Mouse (Mus musculus) forebrain, embryonic 11.5 days (tissue): Measurements from ENCODE around the gene Fbxo11. TPM values are rescaled to one million over a fixed set of nuclear protein-coding genes. Genes with fewer than 3 reads are reported as not detected.
A peak's percentile ranks its signal among the peaks of the same experiment; 100 is the strongest.
"Not testable (repeated sequence)": the region's sequence is repeated elsewhere in the genome, so short reads cannot be mapped to it uniquely, and the experiment has no call there.

Experiments
- ATAC-seq: fragments of 200-750 bp; cut with Nextera tagmentation; replicated peaks from 2 replicates; pipeline ENCODE4 v1.8.0; 2017; ENCODE audit warnings: moderate TSS enrichment; ENCODE audit not compliant: low FRiP score
- DNase-seq: peaks from one replicate; pipeline ENCODE4 v3.0.0-alpha.2; 2017; ENCODE audit warnings: low spot score
- H3K27ac ChIP-seq: fragments of 300-500 bp; sonication (generic); 2 replicates; pipeline ENCODE4 v1.5.1; 2014; ENCODE audit warnings: low read depth, low read length
- H3K27me3 ChIP-seq: fragments of 300-500 bp; sonication (generic); 2 replicates; pipeline ENCODE4 v1.6.1; 2014; ENCODE audit warnings: mild to moderate bottlenecking, low read length, mixed read lengths; ENCODE audit not compliant: control insufficient read depth, insufficient read depth
- H3K36me3 ChIP-seq: fragments of 300-500 bp; sonication (generic); 2 replicates; pipeline ENCODE4 v1.6.1; 2014; ENCODE audit warnings: mild to moderate bottlenecking, low read length, moderate library complexity, mixed read lengths; ENCODE audit not compliant: control insufficient read depth, insufficient read depth
- H3K4me1 ChIP-seq: fragments of 300-500 bp; sonication (generic); replicated peaks from 2 replicates; pipeline ENCODE4 v1.6.1; 2014; ENCODE audit warnings: low read length, mixed read lengths; ENCODE audit not compliant: control insufficient read depth, insufficient read depth
- H3K4me2 ChIP-seq: fragments of 300-500 bp; sonication (generic); 2 replicates; pipeline ENCODE4 v1.6.1; 2014; ENCODE audit warnings: low read depth, mild to moderate bottlenecking, low read length, moderate library complexity, mixed read lengths; ENCODE audit not compliant: severe bottlenecking
- H3K4me3 ChIP-seq: fragments of 300-500 bp; sonication (generic); 2 replicates; pipeline ENCODE4 v1.5.1; 2014; ENCODE audit warnings: low read depth, low read length
- H3K9ac ChIP-seq: fragments of 300-500 bp; sonication (generic); 2 replicates; pipeline ENCODE4 v1.6.1; 2014; ENCODE audit warnings: low read length
- H3K9me3 ChIP-seq: fragments of 300-500 bp; sonication (generic); 2 replicates; pipeline ENCODE4 v1.6.1; 2016; ENCODE audit warnings: low read length, mixed read lengths; ENCODE audit not compliant: control insufficient read depth
- WGBS: fragments of 180-500 bp; shearing (Covaris S2); extraction: QIAGEN DNeasy Blood & Tissue Kit; methylation state at CpG from one replicate; pipeline ENCODE4 v1.1.7; 2014; 5-methylcytosine and 5-hydroxymethylcytosine counted together
- polyA plus RNA-seq: library from polyadenylated mRNA; unstranded; fragments of >200 nt; fragmentation: Nextera tagmentation; extraction: Ambion mirVana; gene quantifications from 2 replicates; pipeline ENCODE4 v1.2.1, GENCODE M21; 2014

Gene Fbxo11
- polyA plus RNA-seq, 1 experiment from 2014 or later, result 40.0 TPM

- H3K4me3 ChIP-seq, H3K27ac ChIP-seq, ATAC-seq, H3K9ac ChIP-seq, DNase-seq, H3K36me3 ChIP-seq, H3K9me3 ChIP-seq, H3K27me3 ChIP-seq, H3K4me2 ChIP-seq, H3K4me1 ChIP-seq: not testable (repeated sequence)
- 82% methylated on average over 1 of the region's 1 CpGs for WGBS
Observed at GRCm38 (mm10) chr17:87979696-87980095, 85.4 kb downstream of the Fbxo11 start.

GRCm38 (mm10) chr17:87976927-87977326 lies 88.2 kb downstream of the Fbxo11 start:
- H3K4me3 ChIP-seq, ATAC-seq, H3K9ac ChIP-seq, H3K9me3 ChIP-seq, H3K36me3 ChIP-seq, H3K27ac ChIP-seq, H3K4me2 ChIP-seq, DNase-seq, H3K27me3 ChIP-seq, H3K4me1 ChIP-seq: not testable (repeated sequence)
- 84% methylated on average over 4 of the region's 4 CpGs for WGBS

- Histone ChIP-seq H3K4me1 (no peaks in the 10 kb centered on the region; the same call in 1 of the 2 replicates), H3K9ac (peak overlapping the region; percentile 95), H3K9me3 (no peaks in the 10 kb centered on the region), H3K27ac (no peak overlapping the region), H3K27me3 (no peaks in the 10 kb centered on the region), H3K4me3 (peak overlapping the region; percentile 95), H3K4me2 (peak overlapping the region; percentile 68), H3K36me3 (no peaks in the 10 kb centered on the region; the same call in 1 of the 2 replicates)
- DNase-seq (no peak), ATAC-seq (no peak)
- 78% methylated on average over 9 of the region's 9 CpGs for WGBS
Observed at GRCm38 (mm10) chr17:87976154-87976806, 88.8 kb downstream of the Fbxo11 start.

GRCm38 (mm10) chr17:87975229-87975853 lies 89.8 kb downstream of the Fbxo11 start:
- Histone ChIP-seq H3K4me2 (peak overlapping the region; percentile 68), H3K9ac (peak overlapping the region; percentile 95), H3K9me3 (no peaks in the 10 kb centered on the region), H3K27me3 (no peaks in the 10 kb centered on the region), H3K4me3 (peak overlapping the region; percentile 95), H3K4me1 (no peaks in the 10 kb centered on the region; the same call in 1 of the 2 replicates), H3K36me3 (no peaks in the 10 kb centered on the region), H3K27ac (peak overlapping the region; percentile 78)
- ATAC-seq (peak; percentile 62), DNase-seq (peak; percentile 81)
- 1% methylated on average over 56 of the region's 68 CpGs for WGBS

- Histone ChIP-seq H3K4me2 (peak within 1 kb of the TSS; percentile 68), H3K9me3 (no peaks in the 10 kb centered on the region), H3K36me3 (no peaks in the 10 kb centered on the region), H3K27me3 (no peaks in the 10 kb centered on the region), H3K27ac (peak within 1 kb of the TSS; percentile 78), H3K9ac (peak within 1 kb of the TSS; percentile 95), H3K4me3 (peak within 1 kb of the TSS; percentile 95), H3K4me1 (no peaks in the 10 kb centered on the region; the same call in 1 of the 2 replicates)
- DNase-seq (peak; percentile 97), ATAC-seq (peak; percentile 98)
- WGBS, result under 1% methylated on average over 55 of the region's 63 CpGs
Observed at GRCm38 (mm10) chr17:87974629-87975228, 90.4 kb downstream of the Fbxo11 start, which contains the start of gene Msh6. Gene Msh6 (plus strand): TSS chr17:87975062.

DNA sequence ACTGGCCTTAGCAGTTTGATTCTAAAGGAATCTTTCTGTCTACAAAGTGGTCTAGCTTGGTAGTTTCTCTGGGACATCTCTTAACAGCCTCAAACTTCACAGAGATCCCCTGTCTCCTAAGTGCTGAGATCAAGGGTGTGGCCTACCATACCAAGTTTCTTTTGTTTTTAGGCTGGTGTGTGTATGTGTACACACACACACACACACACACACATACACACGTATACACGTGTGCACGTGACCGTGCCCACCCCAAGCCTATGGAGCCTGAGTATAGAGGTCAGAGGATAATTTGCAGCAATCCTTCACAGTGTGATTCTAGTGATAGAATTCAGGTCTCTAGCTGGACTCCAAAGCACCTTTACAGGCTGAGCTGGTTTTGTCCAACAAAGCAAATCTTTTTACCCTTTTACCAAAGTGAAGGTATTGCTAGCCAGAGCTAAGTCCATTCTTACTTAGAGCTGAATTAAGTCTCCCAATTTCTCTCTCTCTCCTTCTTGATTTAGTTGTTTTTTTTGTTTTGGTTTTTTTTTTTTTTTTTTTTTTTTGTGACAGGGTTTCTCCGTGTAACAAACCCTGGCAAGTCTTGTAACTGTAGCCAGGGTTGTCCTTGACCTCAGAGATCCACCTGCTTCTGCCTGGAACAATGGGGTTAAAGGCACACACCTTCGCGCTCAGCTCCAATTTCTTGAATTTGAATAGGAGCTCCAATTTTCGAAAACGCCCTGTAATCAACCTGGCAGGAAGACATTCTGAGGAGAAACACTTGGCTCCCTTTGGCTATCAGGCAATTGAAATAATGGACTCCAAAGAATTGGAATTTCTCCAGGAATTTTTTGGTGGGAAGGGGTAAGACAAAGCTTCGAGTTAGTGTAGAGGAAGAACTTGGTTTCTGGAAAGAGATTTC lies 91.6 kb downstream of the Fbxo11 start:
- no peaks in the 10 kb centered on the region for H3K27me3 ChIP-seq
- H3K27ac ChIP-seq, result no peak overlapping the region
- H3K4me1 ChIP-seq, result no peaks in the 10 kb centered on the region; the same call in 1 of the 2 replicates
- no peak overlapping the region for H3K9ac ChIP-seq
- ATAC-seq, result no peak
- H3K36me3 ChIP-seq, result no peaks in the 10 kb centered on the region
- DNase-seq, result no peak
- 70% methylated on average over 10 of the region's 10 CpGs for WGBS
- no peak overlapping the region for H3K4me2 ChIP-seq
- H3K9me3 ChIP-seq, result no peaks in the 10 kb centered on the region
- no peak overlapping the region for H3K4me3 ChIP-seq

- no peaks in the 10 kb centered on the region for H3K9me3 ChIP-seq
- no peaks in the 10 kb centered on the region; the same call in 1 of the 2 replicates for H3K4me1 ChIP-seq
- no peaks in the 10 kb centered on the region for H3K27me3 ChIP-seq
- 81% methylated on average over 5 of the region's 5 CpGs for WGBS
- no peaks in the 10 kb centered on the region for H3K36me3 ChIP-seq
- H3K27ac ChIP-seq, result no peak overlapping the region
- ATAC-seq, result no peak
- H3K4me3 ChIP-seq, result no peak overlapping the region
- no peak overlapping the region for H3K4me2 ChIP-seq
- DNase-seq, result no peak
- H3K9ac ChIP-seq, result no peak overlapping the region
Observed at GRCm38 (mm10) chr17:87972856-87973255, 92.2 kb downstream of the Fbxo11 start.
